Mouse (Mus musculus): ENCODE results near the gene Il11ra1. TPM values are rescaled to one million over a fixed set of nuclear protein-coding genes. Genes with fewer than 3 reads are reported as not detected.

The Il11ra1 gene
- total and polyA plus RNA-seq, 3 experiments, result 79.9 to 99.3 (median 88.2) TPM

DNA sequence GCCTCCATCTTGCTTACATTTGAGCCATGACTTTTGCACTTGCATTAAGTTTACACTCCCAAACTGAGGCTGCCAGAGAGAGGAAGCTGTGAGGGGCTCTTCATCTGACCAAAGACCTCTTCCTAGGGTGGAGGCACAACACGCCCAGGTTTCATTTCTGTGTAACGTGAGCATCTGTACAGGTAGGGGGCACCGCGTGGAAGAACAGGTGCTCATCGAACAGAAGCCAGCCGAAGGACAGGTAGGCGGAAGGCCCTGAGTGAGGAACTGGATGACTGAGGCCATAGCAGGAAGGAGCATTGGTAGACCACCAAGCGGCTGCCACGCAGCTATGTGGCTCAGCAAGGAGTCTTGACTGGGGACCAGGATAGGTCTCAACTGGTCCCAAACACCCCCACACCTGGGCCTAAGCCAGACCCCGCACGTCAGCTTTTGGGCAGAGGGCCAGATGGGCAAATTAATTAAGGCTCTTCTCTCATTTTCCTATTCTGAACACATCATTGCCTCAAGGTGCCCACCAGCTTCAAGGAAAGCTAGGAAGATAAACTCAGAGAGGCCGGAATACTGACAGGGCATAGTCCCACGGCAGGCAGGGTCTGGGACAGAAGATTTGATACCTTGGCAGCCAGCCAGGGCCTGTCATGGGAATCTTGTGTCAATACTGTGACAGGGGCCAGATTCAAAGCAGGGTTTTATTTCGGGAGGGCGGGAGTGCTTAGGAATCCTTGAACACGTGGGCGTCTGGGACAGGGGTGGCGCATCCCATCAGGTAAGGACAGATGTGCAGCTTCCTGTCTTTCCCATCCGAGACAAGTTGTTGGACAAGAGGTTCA lies 6.3 kb downstream of the Il11ra1 start:
- Histone ChIP-seq H3K27ac (no peak overlapping the region), H3K4me3 (no peak overlapping the region), H3K36me3 (ENCODE audit: control insufficient read depth, insufficient read depth, low read length) (no peaks in the 10 kb centered on the region), H3K79me2 (replicated peaks; ENCODE audit: control insufficient read depth, insufficient read depth, low read length) (no peaks in the 10 kb centered on the region), H3K4me1 (ENCODE audit: control insufficient read depth, insufficient read depth, low read length) (no peaks in the 10 kb centered on the region), H3K27me3 (ENCODE audit: control insufficient read depth, insufficient read depth, low read length) (no peaks in the 10 kb centered on the region), H3K9ac (ENCODE audit: low read depth, low read length) (no peak overlapping the region)
- DNase-seq, result no peak
- 54% methylated on average over 19 of the region's 19 CpGs for WGBS
- TF ChIP-seq EP300 (IDR thresholded peaks at IDR 0.05; ENCODE audit: insufficient read depth, low read depth, low read length) (no peak), POLR2A (IDR thresholded peaks at IDR 0.05; ENCODE audit: insufficient read depth, low read depth, low read length) (no peak), CTCF (IDR thresholded peaks at IDR 0.05) (no peak)
- intact Hi-C loops (cut with DNase I), result loop anchor here (5.0 kb wide), 1 partner anchor 94 kb away; no protein-coding TSS in a partner anchor

DNA sequence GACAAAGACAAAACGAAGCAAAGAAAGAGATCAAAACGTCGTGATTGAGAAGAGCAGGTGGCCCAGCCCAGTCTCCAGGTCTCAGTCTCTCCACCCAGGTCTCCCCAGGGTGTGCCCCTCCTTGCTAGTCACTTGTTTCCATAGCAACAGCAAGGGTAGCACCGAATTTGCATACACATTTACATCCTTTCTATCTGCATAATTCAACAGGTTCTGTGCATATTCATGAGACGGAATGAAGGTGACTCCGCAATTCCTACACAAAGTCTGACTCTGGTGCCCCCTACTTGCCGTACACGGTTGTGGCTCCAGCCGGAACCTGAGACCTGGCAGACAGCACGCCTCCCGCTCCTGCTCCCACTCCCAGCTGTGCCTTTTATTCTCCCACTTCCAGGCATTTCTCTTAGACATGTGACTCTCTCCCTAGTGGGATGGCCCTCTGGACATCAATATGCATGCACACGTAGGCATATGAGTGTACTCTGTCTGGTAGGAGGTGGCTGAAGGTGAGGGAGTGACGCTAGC lies 7.3 kb downstream of the Il11ra1 start:
- no peak overlapping the region for H3K9ac ChIP-seq (ENCODE audit: low read depth, low read length)
- H3K4me3 ChIP-seq, result no peak overlapping the region
- H3K4me1 ChIP-seq (ENCODE audit: control insufficient read depth, insufficient read depth, low read length), result no peaks in the 10 kb centered on the region
- no peak overlapping the region for H3K27ac ChIP-seq
- intact Hi-C loops (cut with DNase I), result loop anchor here (5.0 kb wide), 1 partner anchor 95 kb away; no protein-coding TSS in a partner anchor
- 5% methylated on average over 13 of the region's 13 CpGs for WGBS
- H3K79me2 ChIP-seq (replicated peaks; ENCODE audit: control insufficient read depth, insufficient read depth, low read length), result no peaks in the 10 kb centered on the region
- DNase-seq, result peak; percentile 60 to 67
- H3K36me3 ChIP-seq (ENCODE audit: control insufficient read depth, insufficient read depth, low read length), result no peaks in the 10 kb centered on the region
- no peaks in the 10 kb centered on the region for H3K27me3 ChIP-seq (ENCODE audit: control insufficient read depth, insufficient read depth, low read length)
- peak; percentile 80 for TF ChIP-seq CTCF (IDR thresholded peaks at IDR 0.05)
- no peak for TF ChIP-seq EP300 (IDR thresholded peaks at IDR 0.05; ENCODE audit: insufficient read depth, low read depth, low read length)

- Histone ChIP-seq H3K27ac (no peak overlapping the region), H3K4me1 (ENCODE audit: control insufficient read depth, insufficient read depth, low read length) (peaks cover 5% of the 10 kb centered on the region), H3K27me3 (ENCODE audit: control insufficient read depth, insufficient read depth, low read length) (no peaks in the 10 kb centered on the region), H3K4me3 (no peak overlapping the region), H3K36me3 (ENCODE audit: control insufficient read depth, insufficient read depth, low read length) (no peaks in the 10 kb centered on the region), H3K79me2 (replicated peaks; ENCODE audit: control insufficient read depth, insufficient read depth, low read length) (no peaks in the 10 kb centered on the region), H3K9ac (ENCODE audit: low read depth, low read length) (no peak overlapping the region)
- WGBS, result 42% methylated on average over 8 of the region's 8 CpGs
- intact Hi-C loops (cut with DNase I), result loop anchor here (1.0 to 5.0 kb wide), 4 partner anchors 53 to 240 kb away; no protein-coding TSS in a partner anchor
- TF ChIP-seq CTCF (IDR thresholded peaks at IDR 0.05), result peak; percentile 88
- TF ChIP-seq POLR2A (IDR thresholded peaks at IDR 0.05; ENCODE audit: insufficient read depth, low read depth, low read length), result no peak
- DNase-seq, result no peak
Observed at GRCm38 (mm10) chr4:41708192-41708745, 8.5 kb downstream of the Il11ra1 start.

DNA sequence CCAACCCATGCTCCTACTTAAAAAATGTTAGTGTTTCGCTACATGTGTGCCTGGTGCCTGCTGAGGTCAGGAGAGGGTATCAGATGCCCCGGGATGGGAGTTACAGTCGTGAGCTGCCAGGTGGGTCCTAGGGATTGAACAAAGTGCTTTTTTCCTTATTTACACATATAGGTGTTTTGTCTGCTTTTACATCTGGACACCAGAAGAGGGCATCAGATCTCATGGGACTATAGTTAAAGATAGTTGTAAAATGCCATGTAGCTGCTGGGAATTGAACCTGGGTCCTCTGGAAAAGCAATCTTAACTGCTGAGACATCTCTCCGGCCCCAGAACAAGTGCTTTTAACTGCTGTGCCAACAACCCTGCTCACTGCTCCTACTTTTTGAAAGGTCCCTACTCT lies 10.4 kb downstream of the Il11ra1 start:
- Histone ChIP-seq H3K4me1 (ENCODE audit: control insufficient read depth, insufficient read depth, low read length) (peaks cover 5% of the 10 kb centered on the region), H3K4me3 (no peak overlapping the region), H3K9ac (ENCODE audit: low read depth, low read length) (no peak overlapping the region), H3K36me3 (ENCODE audit: control insufficient read depth, insufficient read depth, low read length) (no peaks in the 10 kb centered on the region), H3K27me3 (ENCODE audit: control insufficient read depth, insufficient read depth, low read length) (no peaks in the 10 kb centered on the region), H3K79me2 (replicated peaks; ENCODE audit: control insufficient read depth, insufficient read depth, low read length) (no peaks in the 10 kb centered on the region), H3K27ac (no peak overlapping the region)
- no peak for DNase-seq
- WGBS, result 59% methylated on average over 4 of the region's 4 CpGs
- TF ChIP-seq CTCF (IDR thresholded peaks at IDR 0.05) (peak; percentile 49), POLR2A (IDR thresholded peaks at IDR 0.05; ENCODE audit: insufficient read depth, low read depth, low read length) (no peak)
- intact Hi-C loops (cut with DNase I), result no loop called here

GRCm38 (mm10) chr4:41711705-41712375 lies 12.1 kb downstream of the Il11ra1 start:
- Histone ChIP-seq H3K27me3 (ENCODE audit: control insufficient read depth, insufficient read depth, low read length) (no peaks in the 10 kb centered on the region), H3K79me2 (replicated peaks; ENCODE audit: control insufficient read depth, insufficient read depth, low read length) (no peaks in the 10 kb centered on the region), H3K4me1 (ENCODE audit: control insufficient read depth, insufficient read depth, low read length) (peaks cover 5% of the 10 kb centered on the region), H3K9ac (ENCODE audit: low read depth, low read length) (peak overlapping the region; percentile 7; the same call in 1 of the 2 replicates), H3K4me3 (peak overlapping the region; percentile 84; the same call in 1 of the 2 replicates), H3K27ac (no peak overlapping the region), H3K36me3 (ENCODE audit: control insufficient read depth, insufficient read depth, low read length) (no peaks in the 10 kb centered on the region)
- 73% methylated on average over 16 of the region's 16 CpGs for WGBS
- intact Hi-C loops (cut with DNase I), result no loop called here
- no peak for DNase-seq
- no peak for TF ChIP-seq POLR2A (IDR thresholded peaks at IDR 0.05; ENCODE audit: insufficient read depth, low read depth, low read length)
- TF ChIP-seq EP300 (IDR thresholded peaks at IDR 0.05; ENCODE audit: insufficient read depth, low read depth, low read length), result no peak
- no peak for TF ChIP-seq CTCF (IDR thresholded peaks at IDR 0.05)

Measured in heart, adult 2 months (tissue).